Mouse (Mus musculus): ENCODE measurements at regions not wholly inside any gene's neighbourhood (a gene's known extent, or its start where the extent isn't known, plus 50 kb on each side); places are given as distances from the start of the nearest gene placed in this dataset.

- H3K27me3 ChIP-seq (ENCODE audit: control insufficient read depth, insufficient read depth, low read length) = no peaks in the 10 kb centered on the region
- 0 out of 2 replicates have a peak, but pooled peaks have one; percentile 15 for ATAC-seq (ENCODE audit: insufficient number of reproducible peaks, low FRiP score, low TSS enrichment, low read depth)
- 41% methylated on average over 30 of the region's 30 CpGs for WGBS
- DNase-seq (ENCODE audit: low spot score) = peak; percentile 54
- no peak overlapping the region for H3K4me3 ChIP-seq (ENCODE audit: low read depth, low read length)
- no peak overlapping the region for H3K4me2 ChIP-seq (ENCODE audit: low read depth, severe bottlenecking)
- 0 out of 2 replicates have a peak overlapping the region, but pooled peaks have one; percentile 2 for H3K27ac ChIP-seq (replicated peaks; ENCODE audit: low read depth, low read length)
- peak overlapping the region; percentile 13; the same call in 1 of the 2 replicates for H3K9ac ChIP-seq (ENCODE audit: low read length)
- H3K4me1 ChIP-seq (ENCODE audit: control insufficient read depth, insufficient read depth, low read length) = peaks cover 6% of the 10 kb centered on the region; the same call in 1 of the 2 replicates
- no peaks in the 10 kb centered on the region for H3K36me3 ChIP-seq (ENCODE audit: control insufficient read depth, insufficient read depth, low read length)
- H3K9me3 ChIP-seq (ENCODE audit: control insufficient read depth, low read length) = no peaks in the 10 kb centered on the region
Observed at GRCm38 (mm10) chr14:76254565-76255501, 144.1 kb downstream of the Nufip1 start.

GRCm38 (mm10) chr14:76255971-76256370 lies 145.3 kb downstream of the Nufip1 start:
- Histone ChIP-seq H3K4me2 (ENCODE audit: low read depth, severe bottlenecking) (no peak overlapping the region), H3K27ac (replicated peaks; ENCODE audit: low read depth, low read length) (no peak overlapping the region), H3K9me3 (ENCODE audit: control insufficient read depth, low read length) (no peaks in the 10 kb centered on the region), H3K27me3 (ENCODE audit: control insufficient read depth, insufficient read depth, low read length) (no peaks in the 10 kb centered on the region), H3K9ac (ENCODE audit: low read length) (no peak overlapping the region), H3K4me3 (ENCODE audit: low read depth, low read length) (no peak overlapping the region), H3K4me1 (ENCODE audit: control insufficient read depth, insufficient read depth, low read length) (peaks cover 6% of the 10 kb centered on the region; the same call in 1 of the 2 replicates), H3K36me3 (ENCODE audit: control insufficient read depth, insufficient read depth, low read length) (no peaks in the 10 kb centered on the region)
- 80% methylated on average over 11 of the region's 11 CpGs for WGBS
- no peak for DNase-seq (ENCODE audit: low spot score)
- no peak for ATAC-seq (ENCODE audit: insufficient number of reproducible peaks, low FRiP score, low TSS enrichment, low read depth)

GRCm38 (mm10) chr14:76258626-76259025 lies 147.9 kb downstream of the Nufip1 start:
- H3K4me2 ChIP-seq (ENCODE audit: low read depth, severe bottlenecking) = no peak overlapping the region
- no peak overlapping the region for H3K27ac ChIP-seq (replicated peaks; ENCODE audit: low read depth, low read length)
- no peaks in the 10 kb centered on the region for H3K9me3 ChIP-seq (ENCODE audit: control insufficient read depth, low read length)
- H3K27me3 ChIP-seq (ENCODE audit: control insufficient read depth, insufficient read depth, low read length) = no peaks in the 10 kb centered on the region
- DNase-seq (ENCODE audit: low spot score) = no peak
- no peak overlapping the region for H3K4me3 ChIP-seq (ENCODE audit: low read depth, low read length)
- H3K4me1 ChIP-seq (ENCODE audit: control insufficient read depth, insufficient read depth, low read length) = peaks cover 6% of the 10 kb centered on the region; the same call in 1 of the 2 replicates
- H3K36me3 ChIP-seq (ENCODE audit: control insufficient read depth, insufficient read depth, low read length) = no peaks in the 10 kb centered on the region
- no peak overlapping the region for H3K9ac ChIP-seq (ENCODE audit: low read length)
- WGBS = 16% methylated on average over 3 of the region's 3 CpGs
- no peak for ATAC-seq (ENCODE audit: insufficient number of reproducible peaks, low FRiP score, low TSS enrichment, low read depth)

- 69% methylated on average over 5 of the region's 5 CpGs for WGBS
- no peak for DNase-seq (ENCODE audit: low spot score)
- H3K4me2 ChIP-seq (ENCODE audit: low read depth, severe bottlenecking) = no peak overlapping the region
- no peak overlapping the region for H3K4me3 ChIP-seq (ENCODE audit: low read depth, low read length)
- no peaks in the 10 kb centered on the region for H3K27me3 ChIP-seq (ENCODE audit: control insufficient read depth, insufficient read depth, low read length)
- no peaks in the 10 kb centered on the region for H3K9me3 ChIP-seq (ENCODE audit: control insufficient read depth, low read length)
- H3K9ac ChIP-seq (ENCODE audit: low read length) = no peak overlapping the region
- H3K27ac ChIP-seq (replicated peaks; ENCODE audit: low read depth, low read length) = no peak overlapping the region
- no peak for ATAC-seq (ENCODE audit: insufficient number of reproducible peaks, low FRiP score, low TSS enrichment, low read depth)
- H3K4me1 ChIP-seq (ENCODE audit: control insufficient read depth, insufficient read depth, low read length) = no peaks in the 10 kb centered on the region
- no peaks in the 10 kb centered on the region for H3K36me3 ChIP-seq (ENCODE audit: control insufficient read depth, insufficient read depth, low read length)
Observed at GRCm38 (mm10) chr14:76260628-76261293, 150.1 kb downstream of the Nufip1 start.

GRCm38 (mm10) chr14:76263682-76264081 lies 151.1 kb upstream of the Tsc22d1 start:
- Histone ChIP-seq H3K36me3 (ENCODE audit: control insufficient read depth, insufficient read depth, low read length) (no peaks in the 10 kb centered on the region), H3K9me3 (ENCODE audit: control insufficient read depth, low read length) (no peaks in the 10 kb centered on the region), H3K4me2 (ENCODE audit: low read depth, severe bottlenecking) (no peak overlapping the region), H3K27me3 (ENCODE audit: control insufficient read depth, insufficient read depth, low read length) (no peaks in the 10 kb centered on the region), H3K27ac (replicated peaks; ENCODE audit: low read depth, low read length) (no peak overlapping the region), H3K4me1 (ENCODE audit: control insufficient read depth, insufficient read depth, low read length) (no peaks in the 10 kb centered on the region), H3K9ac (ENCODE audit: low read length) (no peak overlapping the region), H3K4me3 (ENCODE audit: low read depth, low read length) (no peak overlapping the region)
- no peak for ATAC-seq (ENCODE audit: insufficient number of reproducible peaks, low FRiP score, low TSS enrichment, low read depth)
- WGBS = 91% methylated on average over 5 of the region's 5 CpGs
- DNase-seq (ENCODE audit: low spot score) = no peak

GRCm38 (mm10) chr14:76265819-76266218 lies 148.9 kb upstream of the Tsc22d1 start:
- no peak overlapping the region for H3K9ac ChIP-seq (ENCODE audit: low read length)
- H3K4me2 ChIP-seq (ENCODE audit: low read depth, severe bottlenecking) = no peak overlapping the region
- no peaks in the 10 kb centered on the region for H3K27me3 ChIP-seq (ENCODE audit: control insufficient read depth, insufficient read depth, low read length)
- H3K9me3 ChIP-seq (ENCODE audit: control insufficient read depth, low read length) = no peaks in the 10 kb centered on the region
- WGBS = 90% methylated on average over 5 of the region's 5 CpGs
- DNase-seq (ENCODE audit: low spot score) (no peak), ATAC-seq (ENCODE audit: insufficient number of reproducible peaks, low FRiP score, low TSS enrichment, low read depth) (no peak)
- H3K4me3 ChIP-seq (ENCODE audit: low read depth, low read length) = no peak overlapping the region
- no peaks in the 10 kb centered on the region for H3K36me3 ChIP-seq (ENCODE audit: control insufficient read depth, insufficient read depth, low read length)
- H3K4me1 ChIP-seq (ENCODE audit: control insufficient read depth, insufficient read depth, low read length) = no peaks in the 10 kb centered on the region
- H3K27ac ChIP-seq (replicated peaks; ENCODE audit: low read depth, low read length) = no peak overlapping the region

GRCm38 (mm10) chr14:76266249-76266648 lies 148.5 kb upstream of the Tsc22d1 start:
- H3K36me3 ChIP-seq (ENCODE audit: control insufficient read depth, insufficient read depth, low read length) = no peaks in the 10 kb centered on the region
- H3K4me3 ChIP-seq (ENCODE audit: low read depth, low read length) = no peak overlapping the region
- H3K27me3 ChIP-seq (ENCODE audit: control insufficient read depth, insufficient read depth, low read length) = no peaks in the 10 kb centered on the region
- H3K4me1 ChIP-seq (ENCODE audit: control insufficient read depth, insufficient read depth, low read length) = no peaks in the 10 kb centered on the region
- no peak for DNase-seq (ENCODE audit: low spot score)
- WGBS = 87% methylated on average over 4 of the region's 4 CpGs
- no peaks in the 10 kb centered on the region for H3K9me3 ChIP-seq (ENCODE audit: control insufficient read depth, low read length)
- H3K27ac ChIP-seq (replicated peaks; ENCODE audit: low read depth, low read length) = no peak overlapping the region
- H3K4me2 ChIP-seq (ENCODE audit: low read depth, severe bottlenecking) = no peak overlapping the region
- H3K9ac ChIP-seq (ENCODE audit: low read length) = no peak overlapping the region
- ATAC-seq (ENCODE audit: insufficient number of reproducible peaks, low FRiP score, low TSS enrichment, low read depth) = no peak

- Histone ChIP-seq H3K9me3 (ENCODE audit: control insufficient read depth, low read length) (no peaks in the 10 kb centered on the region), H3K4me1 (ENCODE audit: control insufficient read depth, insufficient read depth, low read length) (no peaks in the 10 kb centered on the region), H3K4me2 (ENCODE audit: low read depth, severe bottlenecking) (no peak overlapping the region), H3K27me3 (ENCODE audit: control insufficient read depth, insufficient read depth, low read length) (no peaks in the 10 kb centered on the region), H3K4me3 (ENCODE audit: low read depth, low read length) (no peak overlapping the region), H3K9ac (ENCODE audit: low read length) (no peak overlapping the region), H3K36me3 (ENCODE audit: control insufficient read depth, insufficient read depth, low read length) (no peaks in the 10 kb centered on the region), H3K27ac (replicated peaks; ENCODE audit: low read depth, low read length) (no peak overlapping the region)
- DNase-seq (ENCODE audit: low spot score) = no peak
- ATAC-seq (ENCODE audit: insufficient number of reproducible peaks, low FRiP score, low TSS enrichment, low read depth) = no peak
- WGBS = 41% methylated on average over 4 of the region's 4 CpGs
Observed at GRCm38 (mm10) chr14:76267091-76267490, 147.7 kb upstream of the Tsc22d1 start.
